9 mouse cellular contexts compared by ENCODE assay signal in the genomic region with DNA sequence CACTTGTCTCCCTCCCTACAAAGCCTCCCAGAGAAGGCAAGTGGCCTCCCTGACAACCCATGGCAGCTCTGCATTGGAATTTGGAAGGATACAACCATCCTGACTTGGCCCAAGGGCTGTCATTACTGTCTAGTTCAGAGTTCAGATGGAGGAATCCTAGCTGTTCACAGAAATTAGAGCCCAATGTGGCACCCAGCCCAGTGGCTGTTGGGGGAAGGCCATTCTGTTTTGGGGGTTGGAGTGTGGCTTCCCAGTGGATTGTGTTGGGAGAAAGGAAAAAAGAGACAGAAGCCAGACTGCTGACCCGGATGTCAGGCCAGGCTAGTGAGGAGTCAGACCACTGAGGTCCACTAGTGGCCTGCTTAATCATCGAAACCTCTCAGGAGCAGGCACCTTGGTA. TPM values are rescaled to one million over a fixed set of nuclear protein-coding genes. Genes with fewer than 3 reads are reported as not detected.
DNase-seq lines count a peak whose midpoint lies in the region.
"Had no signal": no experiment of that assay in that cellular context is flagged by ENCODE, and none has a peak within 500 bp of the region (broad histone marks: within the 10 kb centered on the region; RNA-seq: fewer than 3 reads in every experiment).

No protein-coding gene starts in this region.

- 91% methylated on average over 2 of the region's 2 CpGs for WGBS in limb, embryonic 10.5 days

- DNase-seq in Muller cell, postnatal 12 days (ENCODE audit: inconsistent ontology term): peak; percentile 73
- DNase-seq in adipocyte (ENCODE audit: low spot score): peak; percentile 55
- DNase-seq in heart, postnatal 10 days: peak; percentile 75 to 80
- no peak for DNase-seq in limb, embryonic 10.5 days (ENCODE audit: low spot score)
- DNase-seq in B cell, adult 2 months: no peak
- no peak for DNase-seq in right cerebral cortex, postnatal 36 days (ENCODE audit: low spot score in 2 of 2)
- DNase-seq in thymus, postnatal 10 days (ENCODE audit: low spot score in 2 of 2): no peak
- DNase-seq: liver, embryonic 13.5 days; right cerebral cortex, postnatal 25 days had no signal

- H3K9me3 ChIP-seq in limb, embryonic 10.5 days (replicated peaks): no peaks in the 10 kb centered on the region
- H3K9me3 ChIP-seq: liver, embryonic 13.5 days had no signal

- no peaks in the 10 kb centered on the region for H3K27me3 ChIP-seq in limb, embryonic 10.5 days (ENCODE audit: low read depth, poor library complexity, severe bottlenecking)
- H3K27me3 ChIP-seq: liver, embryonic 13.5 days had no signal

- intact Hi-C loops in heart, postnatal 10 days (cut with DNase I): no loop called here

- no peaks in the 10 kb centered on the region for H3K36me3 ChIP-seq in limb, embryonic 10.5 days

- peak overlapping the region; percentile 31; the same call in 1 of the 2 replicates for H3K27ac ChIP-seq in limb, embryonic 10.5 days
- H3K27ac ChIP-seq: liver, embryonic 13.5 days had no signal

- H3K4me3 ChIP-seq in limb, embryonic 10.5 days: no peak overlapping the region
- H3K4me3 ChIP-seq: liver, embryonic 13.5 days had no signal

- H3K4me1 ChIP-seq in limb, embryonic 10.5 days: peaks cover 5% of the 10 kb centered on the region; the same call in 1 of the 2 replicates

RNA-seq across cellular contexts. Expression of a gene that starts 40.5 kb away (rescaled TPM):
- total RNA-seq in heart, postnatal 10 days (2021): 10 to 100 TPM; 21.2 to 27.4 TPM
- polyA plus RNA-seq in limb, embryonic 10.5 days (2016; fragmentation: Nextera tagmentation; extraction: Ambion mirVana): 4.2 and 4.7 TPM in 2 replicates

Comparison
In these comparisons a context has a peak if more than half of its experiments do, and no peak if none do; other contexts are left out.
1. DNase-seq: peak in Muller cell, postnatal 12 days (single experiment), adipocyte (single experiment) and heart, postnatal 10 days (2 of 2); none in limb, embryonic 10.5 days (single experiment), B cell, adult 2 months (0 of 2), right cerebral cortex, postnatal 36 days (0 of 2) and thymus, postnatal 10 days (0 of 2).